Mouse (Mus musculus) MEL (cell line): ENCODE measurements around the gene Acpp.

ENCODE experiments used
- CTCF ChIP-seq, 3 experiments: IDR thresholded peaks in 2 of 3; conservative IDR thresholded peaks in 1 of 3; 2 replicates each; pipeline ENCODE4 v1.5.1; 2011 to 2012; ENCODE audit warnings: low read length in 3 of 3, low read depth in 2 of 3, mild to moderate bottlenecking in 2 of 3, improper control_type of control experiment in 1 of 3, inconsistent platforms in 1 of 3, mixed read lengths in 1 of 3, moderate library complexity in 1 of 3; ENCODE audit not compliant: control insufficient read depth in 1 of 3, insufficient read depth in 1 of 3, poor library complexity in 1 of 3, severe bottlenecking in 1 of 3
- E2F4 ChIP-seq: IDR thresholded peaks from 2 replicates; pipeline ENCODE4 v1.6.1; 2011; ENCODE audit warnings: low read depth, low read length, improper control_type of control experiment, borderline replicate concordance
- MYC ChIP-seq: IDR thresholded peaks from 2 replicates; pipeline ENCODE4 v1.6.1; 2011; ENCODE audit warnings: low read depth, mild to moderate bottlenecking, low read length, improper control_type of control experiment, moderate library complexity
- RCOR1 ChIP-seq: IDR thresholded peaks from 2 replicates; pipeline ENCODE4 v1.6.1; 2012; ENCODE audit warnings: low read depth, mild to moderate bottlenecking, inconsistent platforms, low read length, improper control_type of control experiment

GRCm38 (mm10) chr9:104269349-104269871 is 68.1 kb downstream of the Acpp start:
- TF ChIP-seq CTCF (IDR thresholded peaks at IDR 0.05 in 2 of 3, conservative IDR thresholded peaks at IDR 0.05 in 1 of 3; ENCODE audit: control insufficient read depth in 1 of 3, insufficient read depth in 1 of 3, low read depth in 2 of 3, low read length in 3 of 3, poor library complexity in 1 of 3, severe bottlenecking in 1 of 3) (no peak), RCOR1 (no peak), MYC (no peak), E2F4 (no peak)
